In the genomic region with DNA sequence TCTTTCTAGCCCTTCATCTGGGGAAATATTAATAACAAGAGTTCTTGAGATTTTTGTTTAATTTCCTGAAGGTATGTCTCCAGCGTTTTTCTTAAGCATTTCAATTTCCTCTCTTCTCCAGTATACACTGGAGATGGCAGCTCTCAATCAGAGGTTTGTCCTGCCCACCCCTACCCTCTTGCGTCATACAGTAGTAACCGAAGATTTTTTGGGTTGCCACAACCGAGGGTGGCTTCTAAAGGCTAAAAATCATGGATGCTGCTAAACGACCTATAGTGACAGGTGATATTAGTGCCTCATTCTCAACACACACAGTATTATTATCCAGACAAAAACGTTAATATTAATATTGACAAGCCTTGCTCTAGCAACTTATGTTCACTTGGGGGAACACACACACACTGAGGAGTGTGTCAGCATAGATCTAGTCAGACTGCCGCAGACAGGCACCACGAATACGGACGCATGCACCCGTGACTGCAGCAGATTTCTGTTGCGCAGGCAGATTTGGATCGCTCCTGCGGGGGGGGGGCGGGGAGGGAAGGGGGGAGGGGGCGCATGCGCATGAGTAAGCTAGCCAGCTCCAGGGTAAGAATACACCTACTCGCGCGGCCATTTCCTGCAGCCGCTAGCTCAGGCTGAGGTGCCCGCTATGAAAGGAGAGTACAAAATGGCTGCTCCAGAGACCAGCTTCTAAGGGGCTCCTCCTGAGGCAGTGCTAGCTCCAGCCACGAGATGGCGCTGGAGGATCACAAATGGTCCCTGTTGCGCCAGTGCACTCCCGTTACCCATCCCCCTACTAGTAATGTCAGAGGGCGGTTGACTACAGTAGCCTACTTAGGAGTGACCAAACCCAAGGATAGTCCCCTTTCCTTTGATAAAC, we compare ENCODE assay signal across 8 mouse cellular contexts. TPM values are rescaled to one million over a fixed set of nuclear protein-coding genes. Genes with fewer than 3 reads are reported as not detected.
DNase-seq lines count a peak whose midpoint lies in the region; ATAC-seq lines count a peak whose summit lies in the region.

No protein-coding gene starts in this region.

- H3K79me2 ChIP-seq in macrophage (ENCODE audit: inconsistent target) = no peaks in the 10 kb centered on the region

- H3K4me1 ChIP-seq in hindbrain, embryonic 16.5 days (ENCODE audit: control insufficient read depth, insufficient read depth, low read depth, low read length) = no peaks in the 10 kb centered on the region

- DNase-seq in R1 (ENCODE audit: low read depth, low spot score) = peak; percentile 92
- DNase-seq in cerebellum, postnatal 25 days = peak; percentile 93 to 95
- peak; percentile 89 to 95 for DNase-seq in frontal cortex, postnatal 36 days (ENCODE audit: low spot score in 2 of 2)
- peak; percentile 87 to 93 for DNase-seq in left cerebral cortex, adult 18-20 months (ENCODE audit: low spot score in 2 of 2)
- peak; percentile 91 for DNase-seq in right cerebral cortex, adult 18-20 months
- peak; percentile 57 for DNase-seq in urinary bladder, postnatal 10 days (ENCODE audit: low spot score)

- H3K36me3 ChIP-seq in hindbrain, embryonic 16.5 days (ENCODE audit: control insufficient read depth, insufficient read depth, low read length) = no peaks in the 10 kb centered on the region
- H3K36me3 ChIP-seq in macrophage (ENCODE audit: inconsistent target) = no peaks in the 10 kb centered on the region

- peak overlapping the region; percentile 28 for H3K4me3 ChIP-seq in hindbrain, embryonic 16.5 days (ENCODE audit: low read length)
- H3K4me3 ChIP-seq in macrophage (ENCODE audit: inconsistent target) = no peak overlapping the region; the same call in 1 of the 2 replicates

- no peaks in the 10 kb centered on the region for H3K9me3 ChIP-seq in hindbrain, embryonic 16.5 days (ENCODE audit: control insufficient read depth, low read length)

- H3K4me2 ChIP-seq in hindbrain, embryonic 16.5 days (ENCODE audit: low read length) = peak overlapping the region; percentile 44

- WGBS in hindbrain, embryonic 16.5 days = 17% methylated on average over 23 of the region's 27 CpGs
- 30% methylated on average over 15 of the region's 27 CpGs for WGBS in macrophage (ENCODE audit: missing documents)

- peak; percentile 99 for ATAC-seq in hindbrain, embryonic 16.5 days

- peak overlapping the region; percentile 5 for H3K9ac ChIP-seq in hindbrain, embryonic 16.5 days (ENCODE audit: low read depth, low read length)

- H3K27ac ChIP-seq in hindbrain, embryonic 16.5 days (ENCODE audit: low read depth, low read length) = peak overlapping the region; percentile 55
- H3K27ac ChIP-seq in macrophage = peak overlapping the region; percentile 62

- H3K27me3 ChIP-seq in hindbrain, embryonic 16.5 days (replicated peaks; ENCODE audit: control insufficient read depth, insufficient read depth, low read length) = no peaks in the 10 kb centered on the region

RNA-seq across cellular contexts. Expression of a gene that starts 20.7 kb away (rescaled TPM):
- polyA plus RNA-seq in hindbrain, embryonic 16.5 days (2015; fragmentation: Nextera tagmentation; extraction: Ambion mirVana) = 1.3 and 2.0 TPM in 2 replicates
- under 1 TPM; 0.95 to 0.96 TPM for total RNA-seq in left cerebral cortex, adult 18-20 months (2021)
- total RNA-seq in macrophage (2018; cell fraction: chromatin; rRNA removed) = under 1 TPM in 1 of 26 experiments, not detected in 25; 0.35 TPM
- not detected for total RNA-seq in macrophage (2018; cell fraction: cytosol; rRNA removed)
- total RNA-seq in macrophage (2018; cell fraction: nucleus; rRNA removed) = not detected
- not detected in 3 replicates for polyA plus RNA-seq in macrophage (2018)

RNA-seq across cellular contexts. Expression of a gene that starts 29.1 kb away (rescaled TPM):
- 0.16 and 0.43 TPM in 2 replicates for polyA plus RNA-seq in hindbrain, embryonic 16.5 days (2015; fragmentation: Nextera tagmentation; extraction: Ambion mirVana)
- under 1 TPM; 0.21 to 0.40 TPM for total RNA-seq in left cerebral cortex, adult 18-20 months (2021)
- total RNA-seq in macrophage (2018; cell fraction: chromatin; rRNA removed) = not detected
- not detected for total RNA-seq in macrophage (2018; cell fraction: cytosol; rRNA removed)
- total RNA-seq in macrophage (2018; cell fraction: nucleus; rRNA removed) = not detected
- polyA plus RNA-seq in macrophage (2018) = not detected in 3 replicates

RNA-seq across cellular contexts. Expression of a gene that starts 56.7 kb away (rescaled TPM):
- 4.4 and 6.6 TPM in 2 replicates for polyA plus RNA-seq in hindbrain, embryonic 16.5 days (2015; fragmentation: Nextera tagmentation; extraction: Ambion mirVana)
- total RNA-seq in left cerebral cortex, adult 18-20 months (2021) = 10 to 100 TPM; 15.5 to 15.9 TPM
- not detected for total RNA-seq in macrophage (2018; cell fraction: chromatin; rRNA removed)
- total RNA-seq in macrophage (2018; cell fraction: cytosol; rRNA removed) = not detected
- not detected for total RNA-seq in macrophage (2018; cell fraction: nucleus; rRNA removed)
- not detected in 3 replicates for polyA plus RNA-seq in macrophage (2018)
